Mouse (Mus musculus): ENCODE measurements around the gene Foxa2.

- TF ChIP-seq POLR2A (IDR thresholded peaks at IDR 0.05; ENCODE audit: extremely low read depth, insufficient read depth, low read length) (no peak), CTCF (IDR thresholded peaks at IDR 0.05; ENCODE audit: low read depth, low read length) (no peak)
Measured at GRCm38 (mm10) chr2:148030991-148031675, 15.6 kb downstream of the Foxa2 start.
